Mouse (Mus musculus): ENCODE measurements around the gene Pde1a. TPM values are rescaled to one million over a fixed set of nuclear protein-coding genes. Genes with fewer than 3 reads are reported as not detected.

Pde1a gene
- total and polyA plus RNA-seq, 2 experiments from 2014 or later, result 18.8 to 19.6 TPM

- DNase-seq (ENCODE audit: low spot score) (no peak), ATAC-seq (no peak)
- H3K4me1 ChIP-seq (ENCODE audit: insufficient read depth, low read length), result no peaks in the 10 kb centered on the region
- no peak overlapping the region for H3K27ac ChIP-seq
- H3K36me3 ChIP-seq (ENCODE audit: insufficient read depth, low read length), result no peaks in the 10 kb centered on the region
- no peak overlapping the region for H3K9ac ChIP-seq (replicated peaks; ENCODE audit: low read length)
- TF ChIP-seq CTCF (IDR thresholded peaks at IDR 0.05; ENCODE audit: low read depth), result no peak
- no peaks in the 10 kb centered on the region for H3K27me3 ChIP-seq (ENCODE audit: insufficient read depth, low read length)
- 75% methylated on average over 6 of the region's 6 CpGs for WGBS
- no peaks in the 10 kb centered on the region for H3K9me3 ChIP-seq (ENCODE audit: low read length)
- H3K4me2 ChIP-seq (ENCODE audit: low read depth, low read length), result no peak overlapping the region
- H3K4me3 ChIP-seq (ENCODE audit: low read length), result no peak overlapping the region
These were observed 20.8 kb upstream of the Pde1a start for GRCm38 (mm10) chr2:80150019-80150418.

- Histone ChIP-seq H3K36me3 (ENCODE audit: insufficient read depth, low read length) (no peaks in the 10 kb centered on the region), H3K4me2 (ENCODE audit: low read depth, low read length) (no peak overlapping the region), H3K9ac (replicated peaks; ENCODE audit: low read length) (no peak overlapping the region), H3K4me1 (ENCODE audit: insufficient read depth, low read length) (no peaks in the 10 kb centered on the region), H3K27me3 (ENCODE audit: insufficient read depth, low read length) (no peaks in the 10 kb centered on the region), H3K9me3 (ENCODE audit: low read length) (no peaks in the 10 kb centered on the region), H3K27ac (no peak overlapping the region), H3K4me3 (ENCODE audit: low read length) (no peak overlapping the region)
- DNase-seq (ENCODE audit: low spot score) (no peak), ATAC-seq (no peak)
- no peak for TF ChIP-seq CTCF (IDR thresholded peaks at IDR 0.05; ENCODE audit: low read depth)
- WGBS, result 73% methylated on average over 3 of the region's 3 CpGs
These were observed 20.1 kb upstream of the Pde1a start for GRCm38 (mm10) chr2:80149332-80149731.

GRCm38 (mm10) chr2:80135076-80135475 lies 5.8 kb upstream of the Pde1a start:
- whole genome bisulfite sequencing, result 79% methylated on average over 3 of the region's 3 CpGs

GRCm38 (mm10) chr2:80132677-80133076 lies 3.4 kb upstream of the Pde1a start:
- Histone ChIP-seq H3K27me3 (ENCODE audit: insufficient read depth, low read length) (no peaks in the 10 kb centered on the region), H3K9me3 (ENCODE audit: low read length) (no peaks in the 10 kb centered on the region), H3K4me2 (ENCODE audit: low read depth, low read length) (no peak overlapping the region), H3K4me1 (ENCODE audit: insufficient read depth, low read length) (no peaks in the 10 kb centered on the region), H3K9ac (replicated peaks; ENCODE audit: low read length) (no peak overlapping the region), H3K27ac (no peak overlapping the region), H3K36me3 (ENCODE audit: insufficient read depth, low read length) (no peaks in the 10 kb centered on the region), H3K4me3 (ENCODE audit: low read length) (no peak overlapping the region)
- DNase-seq (ENCODE audit: low spot score) (no peak), ATAC-seq (no peak)
- TF ChIP-seq CTCF (IDR thresholded peaks at IDR 0.05; ENCODE audit: low read depth), result no peak
- 75% methylated on average over 3 of the region's 3 CpGs for WGBS

More at GRCm38 (mm10) chr2:80135076-80135475, 5.8 kb upstream of the Pde1a start:
- Histone ChIP-seq H3K4me2 (ENCODE audit: low read depth, low read length) (no peak overlapping the region), H3K9me3 (ENCODE audit: low read length) (no peaks in the 10 kb centered on the region), H3K9ac (replicated peaks; ENCODE audit: low read length) (no peak overlapping the region), H3K4me1 (ENCODE audit: insufficient read depth, low read length) (no peaks in the 10 kb centered on the region), H3K27ac (no peak overlapping the region), H3K4me3 (ENCODE audit: low read length) (no peak overlapping the region), H3K27me3 (ENCODE audit: insufficient read depth, low read length) (no peaks in the 10 kb centered on the region), H3K36me3 (ENCODE audit: insufficient read depth, low read length) (no peaks in the 10 kb centered on the region)
- no peak for ATAC-seq
- TF ChIP-seq CTCF (IDR thresholded peaks at IDR 0.05; ENCODE audit: low read depth), result no peak
- DNase-seq (ENCODE audit: low spot score), result no peak

GRCm38 (mm10) chr2:80126663-80127062 lies 2.6 kb downstream of the Pde1a start:
- Histone ChIP-seq H3K4me2 (ENCODE audit: low read depth, low read length) (peak overlapping the region; percentile 37), H3K4me3 (ENCODE audit: low read length) (peak overlapping the region; percentile 6; the same call in 1 of the 2 replicates), H3K27me3 (ENCODE audit: insufficient read depth, low read length) (no peaks in the 10 kb centered on the region), H3K36me3 (ENCODE audit: insufficient read depth, low read length) (no peaks in the 10 kb centered on the region), H3K27ac (no peak overlapping the region), H3K9ac (replicated peaks; ENCODE audit: low read length) (no peak overlapping the region), H3K4me1 (ENCODE audit: insufficient read depth, low read length) (peaks cover 3% of the 10 kb centered on the region; the same call in 1 of the 2 replicates), H3K9me3 (ENCODE audit: low read length) (no peaks in the 10 kb centered on the region)
- ATAC-seq (no peak), DNase-seq (ENCODE audit: low spot score) (peak; percentile 11)
- 11% methylated on average over 4 of the region's 4 CpGs for WGBS
- no peak for TF ChIP-seq CTCF (IDR thresholded peaks at IDR 0.05; ENCODE audit: low read depth)

- DNase-seq (ENCODE audit: low spot score), result no peak
- Histone ChIP-seq H3K9ac (replicated peaks; ENCODE audit: low read length) (no peak overlapping the region), H3K27ac (no peak overlapping the region), H3K9me3 (ENCODE audit: low read length) (no peaks in the 10 kb centered on the region), H3K4me2 (ENCODE audit: low read depth, low read length) (no peak overlapping the region), H3K4me1 (ENCODE audit: insufficient read depth, low read length) (no peaks in the 10 kb centered on the region), H3K36me3 (ENCODE audit: insufficient read depth, low read length) (no peaks in the 10 kb centered on the region), H3K4me3 (ENCODE audit: low read length) (no peak overlapping the region), H3K27me3 (ENCODE audit: insufficient read depth, low read length) (no peaks in the 10 kb centered on the region)
- WGBS, result 88% methylated on average over 2 of the region's 2 CpGs
- no peak for ATAC-seq
- TF ChIP-seq CTCF (IDR thresholded peaks at IDR 0.05; ENCODE audit: low read depth), result no peak
These were observed 42.4 kb downstream of the Pde1a start for GRCm38 (mm10) chr2:80086891-80087290.

- Histone ChIP-seq H3K4me3 (ENCODE audit: low read length) (no peak overlapping the region), H3K9me3 (ENCODE audit: low read length) (no peaks in the 10 kb centered on the region), H3K27me3 (ENCODE audit: insufficient read depth, low read length) (no peaks in the 10 kb centered on the region), H3K4me1 (ENCODE audit: insufficient read depth, low read length) (no peaks in the 10 kb centered on the region), H3K4me2 (ENCODE audit: low read depth, low read length) (no peak overlapping the region), H3K27ac (no peak overlapping the region), H3K9ac (replicated peaks; ENCODE audit: low read length) (no peak overlapping the region), H3K36me3 (ENCODE audit: insufficient read depth, low read length) (no peaks in the 10 kb centered on the region)
- no peak for ATAC-seq
- WGBS, result 91% methylated on average over 9 of the region's 9 CpGs
- no peak for TF ChIP-seq CTCF (IDR thresholded peaks at IDR 0.05; ENCODE audit: low read depth)
- DNase-seq (ENCODE audit: low spot score), result no peak
These were observed 49.0 kb downstream of the Pde1a start for GRCm38 (mm10) chr2:80080090-80080821.
